Mouse (Mus musculus): ENCODE measurements around the gene Alox5.

DNA sequence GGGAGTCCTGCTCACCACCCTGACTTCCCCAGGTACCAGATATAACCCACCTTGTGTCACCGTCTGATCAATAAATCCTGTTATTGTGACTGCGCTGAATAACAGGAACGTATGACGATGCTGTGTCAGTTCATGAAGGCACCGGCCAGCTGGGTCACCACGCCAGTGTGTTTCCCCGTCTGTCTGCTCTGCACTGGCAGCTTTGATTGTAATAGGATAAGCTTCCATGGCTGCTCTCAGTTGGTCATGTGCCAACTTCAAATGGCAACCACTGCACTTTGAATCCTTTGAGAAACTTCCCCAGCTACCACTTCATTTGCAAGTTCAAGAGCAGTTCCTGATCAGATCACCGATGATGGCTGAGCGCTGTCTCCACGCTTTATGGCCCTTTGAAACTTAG is 77.4 kb downstream of the Alox5 start:
- no peak for TF ChIP-seq CTCF (IDR thresholded peaks at IDR 0.05; ENCODE audit: low read depth, low read length)
- no peak for TF ChIP-seq POLR2AphosphoS5 (IDR thresholded peaks at IDR 0.05; ENCODE audit: insufficient replicate concordance, low read depth, low read length)
- no peak for TF ChIP-seq GATA1 (IDR thresholded peaks at IDR 0.05; ENCODE audit: borderline replicate concordance, low read length)
- no peak for TF ChIP-seq GATA2 (IDR thresholded peaks at IDR 0.05; ENCODE audit: borderline replicate concordance, low read depth, low read length)
- no peak for TF ChIP-seq TAL1 (conservative IDR thresholded peaks at IDR 0.05; ENCODE audit: low read depth, low read length)
